Mouse (Mus musculus): ENCODE results near the gene Apon. TPM values are rescaled to one million over a fixed set of nuclear protein-coding genes. Genes with fewer than 3 reads are reported as not detected.
"Not testable (repeated sequence)": the region's sequence is repeated elsewhere in the genome, so short reads cannot be mapped to it uniquely, and the experiment has no call there.

Apon gene
- polyA plus RNA-seq, 1 experiment from 2014 or later: 0.11 TPM

- H3K27me3 ChIP-seq (replicated peaks; ENCODE audit: control insufficient read depth, insufficient read depth, low read length): no peaks in the 10 kb centered on the region
- H3K27ac ChIP-seq (ENCODE audit: low read depth, low read length): no peak overlapping the region
- no peak overlapping the region for H3K4me3 ChIP-seq (ENCODE audit: low read length)
- no peak for ATAC-seq
- H3K4me1 ChIP-seq (ENCODE audit: control insufficient read depth, insufficient read depth, low read depth, low read length): no peaks in the 10 kb centered on the region
- H3K9me3 ChIP-seq (ENCODE audit: control insufficient read depth, low read length): no peaks in the 10 kb centered on the region
- peaks cover 17% of the 10 kb centered on the region for H3K36me3 ChIP-seq (ENCODE audit: control insufficient read depth, insufficient read depth, low read length)
- H3K4me2 ChIP-seq (ENCODE audit: low read length): no peak overlapping the region
- H3K9ac ChIP-seq (ENCODE audit: low read depth, low read length): no peak overlapping the region
- 94% methylated on average over 15 of the region's 15 CpGs for WGBS
Measured at GRCm38 (mm10) chr10:128244121-128244520, 9.8 kb upstream of the Apon start.

GRCm38 (mm10) chr10:128247020-128247732, 6.7 kb upstream of the Apon start:
- H3K36me3 ChIP-seq (ENCODE audit: control insufficient read depth, insufficient read depth, low read length): peaks cover 30% of the 10 kb centered on the region
- H3K27ac ChIP-seq (ENCODE audit: low read depth, low read length): no peak overlapping the region

GRCm38 (mm10) chr10:128250565-128250964, 3.3 kb upstream of the Apon start:
- Histone ChIP-seq H3K4me1 (ENCODE audit: control insufficient read depth, insufficient read depth, low read depth, low read length) (no peaks in the 10 kb centered on the region), H3K9ac (ENCODE audit: low read depth, low read length) (no peak overlapping the region), H3K9me3 (ENCODE audit: control insufficient read depth, low read length) (no peaks in the 10 kb centered on the region), H3K27me3 (replicated peaks; ENCODE audit: control insufficient read depth, insufficient read depth, low read length) (no peaks in the 10 kb centered on the region), H3K36me3 (ENCODE audit: control insufficient read depth, insufficient read depth, low read length) (peaks cover 33% of the 10 kb centered on the region), H3K4me3 (ENCODE audit: low read length) (no peak overlapping the region), H3K27ac (ENCODE audit: low read depth, low read length) (no peak overlapping the region), H3K4me2 (ENCODE audit: low read length) (no peak overlapping the region)
- ATAC-seq: no peak
- WGBS: 91% methylated on average over 13 of the region's 13 CpGs

More at GRCm38 (mm10) chr10:128247020-128247732, 6.7 kb upstream of the Apon start:
- Histone ChIP-seq H3K4me2 (ENCODE audit: low read length) (no peak overlapping the region; the same call in 1 of the 2 replicates), H3K9ac (ENCODE audit: low read depth, low read length) (no peak overlapping the region), H3K4me1 (ENCODE audit: control insufficient read depth, insufficient read depth, low read depth, low read length) (no peaks in the 10 kb centered on the region), H3K9me3 (ENCODE audit: control insufficient read depth, low read length) (no peaks in the 10 kb centered on the region), H3K27me3 (replicated peaks; ENCODE audit: control insufficient read depth, insufficient read depth, low read length) (no peaks in the 10 kb centered on the region), H3K4me3 (ENCODE audit: low read length) (no peak overlapping the region)
- no peak for ATAC-seq
- 86% methylated on average over 17 of the region's 17 CpGs for WGBS

- no peak for ATAC-seq
- 92% methylated on average over 8 of the region's 8 CpGs for WGBS
Measured at GRCm38 (mm10) chr10:128255925-128256324, 2.0 kb downstream of the Apon start.

GRCm38 (mm10) chr10:128256328-128256727, 2.4 kb downstream of the Apon start:
- H3K4me1 ChIP-seq (ENCODE audit: control insufficient read depth, insufficient read depth, low read depth, low read length): no peaks in the 10 kb centered on the region
- H3K4me3 ChIP-seq (ENCODE audit: low read length): no peak overlapping the region
- no peak overlapping the region for H3K4me2 ChIP-seq (ENCODE audit: low read length)
- WGBS: 92% methylated on average over 8 of the region's 8 CpGs
- H3K36me3 ChIP-seq (ENCODE audit: control insufficient read depth, insufficient read depth, low read length): peaks cover 11% of the 10 kb centered on the region
- no peaks in the 10 kb centered on the region for H3K9me3 ChIP-seq (ENCODE audit: control insufficient read depth, low read length)
- ATAC-seq: no peak
- H3K27me3 ChIP-seq (replicated peaks; ENCODE audit: control insufficient read depth, insufficient read depth, low read length): no peaks in the 10 kb centered on the region
- H3K9ac ChIP-seq (ENCODE audit: low read depth, low read length): no peak overlapping the region
- H3K27ac ChIP-seq (ENCODE audit: low read depth, low read length): no peak overlapping the region

More at GRCm38 (mm10) chr10:128255925-128256324, 2.0 kb downstream of the Apon start:
- H3K9ac ChIP-seq (ENCODE audit: low read depth, low read length): no peak overlapping the region
- H3K36me3 ChIP-seq (ENCODE audit: control insufficient read depth, insufficient read depth, low read length): peaks cover 14% of the 10 kb centered on the region
- no peaks in the 10 kb centered on the region for H3K9me3 ChIP-seq (ENCODE audit: control insufficient read depth, low read length)
- H3K4me1 ChIP-seq (ENCODE audit: control insufficient read depth, insufficient read depth, low read depth, low read length): no peaks in the 10 kb centered on the region
- H3K4me2 ChIP-seq (ENCODE audit: low read length): no peak overlapping the region
- H3K27me3 ChIP-seq (replicated peaks; ENCODE audit: control insufficient read depth, insufficient read depth, low read length): no peaks in the 10 kb centered on the region
- no peak overlapping the region for H3K27ac ChIP-seq (ENCODE audit: low read depth, low read length)
- H3K4me3 ChIP-seq (ENCODE audit: low read length): no peak overlapping the region

GRCm38 (mm10) chr10:128258953-128259352, 5.1 kb downstream of the Apon start:
- ATAC-seq: no peak
- Histone ChIP-seq H3K4me1 (ENCODE audit: control insufficient read depth, insufficient read depth, low read depth, low read length) (no peaks in the 10 kb centered on the region), H3K27me3 (replicated peaks; ENCODE audit: control insufficient read depth, insufficient read depth, low read length) (no peaks in the 10 kb centered on the region), H3K27ac (ENCODE audit: low read depth, low read length) (no peak overlapping the region), H3K36me3 (ENCODE audit: control insufficient read depth, insufficient read depth, low read length) (no peaks in the 10 kb centered on the region), H3K9me3 (ENCODE audit: control insufficient read depth, low read length) (no peaks in the 10 kb centered on the region), H3K9ac (ENCODE audit: low read depth, low read length) (no peak overlapping the region), H3K4me2 (ENCODE audit: low read length) (no peak overlapping the region), H3K4me3 (ENCODE audit: low read length) (no peak overlapping the region)
- WGBS: 78% methylated on average over 4 of the region's 4 CpGs

GRCm38 (mm10) chr10:128259946-128260345, 6.0 kb downstream of the Apon start:
- 86% methylated on average over 5 of the region's 5 CpGs for WGBS
- Histone ChIP-seq H3K27me3 (replicated peaks; ENCODE audit: control insufficient read depth, insufficient read depth, low read length) (no peaks in the 10 kb centered on the region), H3K36me3 (ENCODE audit: control insufficient read depth, insufficient read depth, low read length) (no peaks in the 10 kb centered on the region), H3K9me3 (ENCODE audit: control insufficient read depth, low read length) (no peaks in the 10 kb centered on the region), H3K9ac (ENCODE audit: low read depth, low read length) (no peak overlapping the region), H3K4me3 (ENCODE audit: low read length) (no peak overlapping the region), H3K4me2 (ENCODE audit: low read length) (no peak overlapping the region), H3K27ac (ENCODE audit: low read depth, low read length) (no peak overlapping the region), H3K4me1 (ENCODE audit: control insufficient read depth, insufficient read depth, low read depth, low read length) (no peaks in the 10 kb centered on the region)
- no peak for ATAC-seq

GRCm38 (mm10) chr10:128260376-128260775, 6.5 kb downstream of the Apon start:
- H3K36me3 ChIP-seq (ENCODE audit: control insufficient read depth, insufficient read depth, low read length); H3K4me2 ChIP-seq (ENCODE audit: low read length); H3K9ac ChIP-seq (ENCODE audit: low read depth, low read length); H3K27me3 ChIP-seq (replicated peaks; ENCODE audit: control insufficient read depth, insufficient read depth, low read length); H3K4me1 ChIP-seq (ENCODE audit: control insufficient read depth, insufficient read depth, low read depth, low read length); ATAC-seq; H3K9me3 ChIP-seq (ENCODE audit: control insufficient read depth, low read length); H3K4me3 ChIP-seq (ENCODE audit: low read length); H3K27ac ChIP-seq (ENCODE audit: low read depth, low read length): not testable (repeated sequence)
- 85% methylated on average over 7 of the region's 7 CpGs for WGBS

GRCm38 (mm10) chr10:128262300-128262699, 8.4 kb downstream of the Apon start:
- H3K9ac ChIP-seq (ENCODE audit: low read depth, low read length): no peak overlapping the region
- no peaks in the 10 kb centered on the region for H3K27me3 ChIP-seq (replicated peaks; ENCODE audit: control insufficient read depth, insufficient read depth, low read length)
- WGBS: 83% methylated on average over 22 of the region's 22 CpGs
- no peak overlapping the region for H3K4me2 ChIP-seq (ENCODE audit: low read length)
- H3K27ac ChIP-seq (ENCODE audit: low read depth, low read length): no peak overlapping the region
- no peaks in the 10 kb centered on the region for H3K36me3 ChIP-seq (ENCODE audit: control insufficient read depth, insufficient read depth, low read length)
- no peak for ATAC-seq
- no peak overlapping the region for H3K4me3 ChIP-seq (ENCODE audit: low read length)
- no peaks in the 10 kb centered on the region for H3K9me3 ChIP-seq (ENCODE audit: control insufficient read depth, low read length)
- H3K4me1 ChIP-seq (ENCODE audit: control insufficient read depth, insufficient read depth, low read depth, low read length): no peaks in the 10 kb centered on the region

All from hindbrain, embryonic 16.5 days (tissue).